Mouse (Mus musculus): Measurements from ENCODE around the gene Clpx.
"Not testable (repeated sequence)": the region's sequence is repeated elsewhere in the genome, so short reads cannot be mapped to it uniquely, and the experiment has no call there.

Clpx gene

DNA sequence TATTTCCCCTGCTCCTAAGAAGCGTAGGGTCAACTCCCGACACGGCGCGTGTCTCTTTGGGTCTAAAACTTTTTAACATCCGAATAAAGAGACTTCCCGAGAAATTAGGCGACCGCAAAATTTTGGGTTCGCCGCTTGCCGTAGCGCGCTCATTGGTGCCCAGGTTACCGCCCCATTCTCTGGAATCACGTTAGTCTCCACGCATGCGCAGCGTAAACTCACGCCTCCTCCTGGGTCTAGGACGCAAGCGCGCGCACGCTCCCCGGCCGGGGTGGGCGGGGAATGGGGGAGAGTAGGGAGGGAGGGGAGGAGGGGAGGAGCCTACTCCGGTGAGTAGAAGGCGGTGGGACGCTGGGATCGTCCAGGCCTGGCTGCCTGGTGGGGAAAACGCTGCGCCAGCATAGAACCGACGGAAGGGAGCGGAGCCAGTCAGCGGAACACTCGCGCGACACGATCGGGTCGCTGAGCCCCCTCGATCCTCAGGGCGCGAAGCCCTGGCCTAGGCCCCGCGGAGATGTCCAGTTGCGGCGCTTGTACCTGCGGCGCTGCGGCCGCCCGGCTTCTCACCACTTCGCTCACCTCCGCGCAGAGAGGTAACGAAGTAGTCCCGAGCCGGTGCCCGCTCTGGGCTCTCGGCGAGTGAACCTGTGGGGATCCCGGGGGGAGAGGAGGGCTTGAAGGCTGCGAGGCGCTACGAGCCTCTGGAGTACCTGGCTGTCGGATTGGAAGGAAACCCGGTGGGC is at the start of gene Clpx:
Gene Clpx (plus strand): TSS at position 288 of the 743 bp plus-strand sequence.
- ATAC-seq (ENCODE audit: insufficient number of reproducible peaks, low FRiP score, low TSS enrichment), result peak; percentile 86

DNA sequence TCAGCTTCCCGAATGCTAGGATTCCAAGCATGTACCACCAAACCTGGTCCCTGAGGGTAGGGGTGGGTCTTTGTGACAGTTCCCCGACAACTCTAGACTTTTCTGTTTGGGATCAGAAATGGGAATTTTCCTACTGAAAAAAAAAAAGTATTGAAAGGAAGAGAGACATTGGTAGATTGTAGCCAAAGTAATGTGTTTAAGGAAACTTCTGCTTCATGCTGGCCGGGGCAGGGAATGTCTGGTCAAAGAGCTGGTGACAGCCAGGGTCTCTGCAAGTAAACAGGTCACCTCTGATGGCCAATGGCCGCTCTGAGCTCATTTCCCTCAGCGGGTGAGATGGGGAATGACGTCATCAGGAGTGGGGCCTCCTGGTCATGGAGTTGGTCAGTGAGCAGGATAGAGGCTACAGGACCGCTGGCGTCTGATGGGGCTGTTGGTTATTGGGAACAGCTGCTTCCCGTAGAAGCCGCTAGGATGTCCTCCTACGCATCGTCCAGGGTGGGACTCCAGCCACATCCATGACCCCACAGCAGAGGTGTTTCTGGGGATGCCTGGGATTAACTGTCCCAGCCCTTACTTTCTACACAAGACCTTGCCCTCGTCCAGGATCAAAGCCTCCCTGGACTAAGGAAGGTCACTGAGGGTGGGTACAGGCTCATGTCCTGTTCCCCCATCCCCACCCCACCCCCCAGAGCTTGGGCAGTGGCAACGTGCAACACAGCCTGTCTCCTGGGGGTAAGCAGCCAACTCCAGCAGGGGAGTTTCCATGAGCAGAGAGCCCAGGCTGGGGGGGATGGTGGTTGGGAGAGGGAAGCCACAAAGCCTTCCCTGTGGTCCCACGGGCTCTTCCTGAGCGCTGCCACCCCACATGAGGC is 46.3 kb upstream of the Clpx start:
- no peak for ATAC-seq (ENCODE audit: insufficient number of reproducible peaks, low FRiP score, low TSS enrichment)

DNA sequence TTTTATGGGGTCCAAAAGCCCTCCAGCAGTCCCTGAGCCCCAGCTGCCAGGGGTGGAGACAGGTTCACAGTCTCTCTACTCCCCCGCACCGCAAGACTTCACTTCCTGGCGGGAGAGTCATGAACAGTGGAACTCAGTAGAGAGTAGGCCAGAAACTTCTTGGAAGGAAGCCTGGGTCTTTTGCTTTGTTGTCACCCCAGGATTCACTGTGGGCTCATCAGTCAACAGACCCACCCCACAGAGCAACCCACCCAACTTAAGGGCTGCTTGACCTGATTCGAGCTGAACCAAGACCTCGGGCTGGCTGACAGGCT is 45.7 kb upstream of the Clpx start:
- ATAC-seq (ENCODE audit: insufficient number of reproducible peaks, low FRiP score, low TSS enrichment), result no peak

DNA sequence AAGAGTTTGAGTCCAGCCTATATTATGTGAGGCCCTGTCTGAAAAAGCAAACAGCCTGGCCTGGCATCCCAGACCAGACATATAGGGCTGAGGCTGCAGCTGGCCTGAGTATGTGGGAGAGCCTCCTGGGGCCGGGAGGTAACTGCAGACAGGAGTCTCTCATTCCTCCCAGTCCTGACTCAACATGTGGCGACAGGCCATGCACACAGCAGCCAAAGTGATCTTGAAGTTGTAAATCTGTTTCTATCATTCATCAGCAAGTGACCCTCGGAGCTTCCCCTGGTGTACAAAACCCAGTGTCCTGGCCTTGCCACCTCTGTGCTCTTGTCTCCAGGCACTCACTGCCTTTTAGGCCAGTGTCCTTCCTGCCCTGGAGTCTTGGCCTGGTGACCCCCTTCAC is 42.0 kb upstream of the Clpx start:
- ATAC-seq (ENCODE audit: insufficient number of reproducible peaks, low FRiP score, low TSS enrichment), result no peak

DNA sequence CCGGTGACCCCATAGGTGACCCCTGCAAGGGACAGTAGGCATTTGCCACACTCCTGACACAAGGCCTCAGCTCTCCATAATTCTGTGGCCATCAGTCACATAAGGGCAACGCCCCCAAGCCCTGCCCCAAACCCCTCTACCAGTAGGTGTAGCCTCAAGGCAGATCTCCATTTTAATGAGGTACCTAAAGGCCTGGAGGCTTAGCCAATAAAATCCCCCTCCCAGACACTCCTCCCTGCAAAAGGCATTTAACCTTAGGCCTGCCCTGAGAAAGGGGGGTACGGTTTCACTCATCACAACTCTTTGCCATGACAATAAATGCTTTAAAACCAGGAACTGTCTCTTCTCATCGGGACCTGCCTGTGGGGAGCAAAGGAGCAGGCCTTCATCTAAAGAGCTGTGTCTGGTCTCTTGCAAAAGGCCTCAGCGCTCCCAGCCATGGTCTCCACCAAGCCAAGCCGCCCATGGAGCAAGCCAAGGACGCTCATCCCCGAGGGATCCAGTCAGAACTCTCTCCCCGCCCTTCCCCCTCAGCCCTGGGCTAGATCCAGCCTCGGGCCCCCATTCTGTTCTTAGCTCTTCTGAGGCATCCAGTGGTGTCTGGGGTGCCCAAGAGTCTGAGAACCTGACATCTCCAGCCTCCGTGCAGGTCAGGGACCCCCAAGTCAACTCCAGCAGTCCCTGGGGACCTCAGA is 38.0 kb upstream of the Clpx start:
- ATAC-seq (ENCODE audit: insufficient number of reproducible peaks, low FRiP score, low TSS enrichment), result no peak

DNA sequence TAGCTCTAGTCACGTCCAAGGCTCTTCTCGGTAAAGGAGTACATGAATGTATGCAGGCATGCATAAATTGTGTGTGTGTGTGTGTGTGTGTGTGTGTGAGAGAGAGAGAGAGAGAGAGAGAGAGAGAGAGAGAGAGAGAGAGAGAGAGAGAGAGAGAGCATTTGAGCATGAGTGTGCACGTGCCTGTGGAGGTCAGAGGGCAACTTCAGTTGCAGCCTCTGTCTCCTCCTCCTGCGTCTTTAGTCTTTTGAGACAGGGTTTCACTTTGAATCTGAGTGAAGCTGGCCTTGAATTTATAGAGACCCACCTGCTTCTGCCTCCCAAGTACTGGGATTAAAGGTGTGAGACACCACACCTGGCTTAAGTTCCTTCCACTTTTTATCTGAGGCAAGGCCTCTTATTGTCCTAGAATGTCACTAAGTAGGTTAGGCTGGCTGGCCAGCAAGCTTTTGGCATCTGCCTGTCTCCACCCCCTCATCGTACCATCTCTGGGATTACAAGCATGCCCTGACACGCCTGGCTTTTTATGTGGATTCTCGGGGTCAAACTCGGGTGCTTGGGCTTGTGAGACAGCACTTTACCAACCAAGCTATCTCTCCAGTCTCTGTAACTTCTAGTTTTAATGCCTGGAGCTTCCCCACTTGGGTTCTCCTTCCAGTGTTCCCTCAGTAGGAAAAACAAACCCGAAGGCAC is 36.7 kb upstream of the Clpx start:
- ATAC-seq (ENCODE audit: insufficient number of reproducible peaks, low FRiP score, low TSS enrichment), result no peak

DNA sequence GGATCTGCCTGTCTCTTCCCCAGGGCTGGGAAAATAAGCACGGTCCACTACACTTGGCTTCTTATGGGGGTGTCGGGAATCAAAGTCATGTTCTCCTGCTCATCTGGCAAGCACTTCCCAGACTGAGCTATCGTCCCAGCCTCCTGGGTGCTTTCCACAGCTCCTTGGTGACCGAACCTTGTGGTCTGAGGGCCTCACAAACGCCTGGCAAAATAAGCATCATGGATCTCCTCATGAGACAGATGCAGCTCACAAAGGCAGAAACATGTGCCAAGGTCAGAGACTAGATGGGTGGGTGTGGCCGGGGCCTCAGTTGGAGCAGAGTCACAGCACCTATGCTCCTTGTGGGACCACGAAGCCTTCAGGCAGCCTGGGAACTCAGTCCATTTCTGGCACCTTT is 34.7 kb upstream of the Clpx start:
- ATAC-seq (ENCODE audit: insufficient number of reproducible peaks, low FRiP score, low TSS enrichment), result no peak

DNA sequence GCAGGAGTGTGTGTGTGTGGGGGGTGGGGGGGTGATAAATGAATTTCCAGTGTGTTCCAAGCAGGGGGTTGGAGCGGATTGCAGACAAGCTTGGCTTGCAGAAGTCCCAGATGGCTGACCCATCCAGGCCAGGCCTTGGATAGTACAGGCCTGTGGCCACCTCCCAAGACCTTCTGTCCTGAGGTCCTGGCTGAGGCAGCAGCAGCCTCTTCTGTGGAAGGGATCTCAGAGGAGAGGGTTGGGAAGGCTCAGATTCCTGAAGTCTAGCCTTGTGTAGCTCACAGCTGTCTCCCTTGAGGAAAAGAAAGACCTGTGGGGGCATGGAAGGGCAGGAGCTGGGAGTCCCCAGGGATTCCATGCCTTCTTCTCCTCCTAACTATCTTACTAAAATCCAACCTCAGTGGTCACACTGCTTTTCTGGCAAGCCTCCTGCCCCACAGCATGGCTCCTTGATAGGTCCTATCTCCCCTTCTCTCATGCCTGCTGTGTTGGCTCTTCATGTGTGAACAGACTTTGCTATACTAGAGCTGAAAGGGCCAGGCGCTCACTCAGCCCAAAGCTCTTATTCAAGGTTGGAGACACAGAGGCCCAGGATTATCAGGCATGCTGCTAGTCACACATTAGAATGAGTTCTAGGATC is 32.3 kb upstream of the Clpx start:
- peak; percentile 90 for ATAC-seq (ENCODE audit: insufficient number of reproducible peaks, low FRiP score, low TSS enrichment)

DNA sequence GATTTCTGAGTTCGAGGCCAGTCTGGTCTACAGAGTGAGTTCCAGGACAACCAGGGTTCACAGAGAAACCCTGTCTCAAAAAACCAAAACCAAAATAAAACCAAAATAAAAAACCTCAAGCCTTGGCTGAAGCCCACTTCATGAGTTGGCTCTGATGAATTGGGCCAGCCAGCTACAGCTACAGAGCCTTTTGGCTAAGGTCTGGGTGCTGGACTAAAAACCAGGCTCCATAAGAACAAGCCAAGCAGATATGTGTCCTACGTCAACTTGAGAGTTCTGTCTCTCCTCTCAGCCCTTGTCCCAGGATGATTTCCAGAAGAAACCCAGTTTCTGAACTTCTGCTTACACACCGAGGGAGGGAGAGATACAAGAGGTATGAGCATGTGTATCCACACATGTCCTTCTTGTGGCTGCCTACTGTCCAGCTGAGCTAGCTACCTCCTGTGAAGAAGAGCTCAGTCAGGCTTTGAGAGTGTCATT is 31.4 kb upstream of the Clpx start:
- ATAC-seq (ENCODE audit: insufficient number of reproducible peaks, low FRiP score, low TSS enrichment), result no peak

DNA sequence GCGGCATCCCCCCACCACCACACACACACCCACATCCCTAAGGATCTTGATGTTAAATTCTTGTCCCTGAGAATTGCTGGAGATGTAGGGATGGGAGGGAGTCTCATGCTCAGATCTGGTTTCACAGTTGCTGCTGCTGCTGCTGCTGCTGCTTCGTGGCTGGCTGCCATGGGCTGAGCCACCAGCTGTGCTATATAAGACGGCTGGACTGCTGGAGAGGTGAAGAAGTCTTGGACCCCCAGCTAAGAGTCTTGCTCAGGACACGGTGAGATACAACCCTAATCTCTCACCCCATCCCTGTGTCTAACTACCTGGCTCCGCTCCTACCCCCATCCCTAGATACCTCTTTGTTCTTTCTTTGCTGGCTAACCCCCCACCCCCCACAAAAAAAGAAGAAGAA is 29.1 kb upstream of the Clpx start, which contains the start of gene Cilp:
Gene Cilp (plus strand): TSS at position 222 of the 400 bp plus-strand sequence.
- ATAC-seq (ENCODE audit: insufficient number of reproducible peaks, low FRiP score, low TSS enrichment), result no peak

DNA sequence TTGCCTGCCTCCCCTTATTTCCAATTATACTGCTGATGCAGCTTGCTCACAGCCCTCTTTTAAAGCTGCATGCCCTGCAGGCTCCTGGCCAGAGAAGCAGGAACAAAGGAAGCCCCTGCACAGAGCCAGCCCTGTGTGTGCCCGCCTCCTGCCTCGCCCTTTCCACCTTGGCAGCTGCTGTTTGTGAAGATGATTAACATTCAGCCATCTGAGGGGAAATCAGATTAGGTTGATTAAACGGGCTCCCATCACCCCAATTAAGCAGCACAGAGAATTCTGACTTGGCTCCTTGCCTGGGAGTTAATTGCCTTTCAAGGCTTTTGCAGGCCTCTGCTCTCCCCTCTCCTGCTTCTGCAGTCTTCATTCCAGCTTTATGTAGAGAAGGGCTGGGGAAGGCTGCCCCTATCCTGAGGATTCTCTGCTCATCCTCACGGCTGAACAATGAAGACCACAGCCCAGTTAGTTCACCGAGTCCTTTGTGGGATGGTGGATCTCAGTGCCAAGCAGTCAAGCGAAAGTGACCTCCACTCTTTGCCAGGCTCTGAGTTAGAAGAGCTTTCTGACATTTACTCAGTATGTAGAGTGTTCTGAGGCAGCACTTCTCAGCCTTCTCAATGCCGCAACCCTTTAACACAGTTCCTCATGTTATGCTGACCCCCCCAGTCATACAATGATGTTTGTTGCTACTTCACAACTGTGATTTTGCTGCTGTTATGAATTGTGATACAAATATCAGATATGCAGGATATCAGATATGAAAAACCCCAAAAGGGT is 26.1 kb upstream of the Clpx start:
- no peak for ATAC-seq (ENCODE audit: insufficient number of reproducible peaks, low FRiP score, low TSS enrichment)

DNA sequence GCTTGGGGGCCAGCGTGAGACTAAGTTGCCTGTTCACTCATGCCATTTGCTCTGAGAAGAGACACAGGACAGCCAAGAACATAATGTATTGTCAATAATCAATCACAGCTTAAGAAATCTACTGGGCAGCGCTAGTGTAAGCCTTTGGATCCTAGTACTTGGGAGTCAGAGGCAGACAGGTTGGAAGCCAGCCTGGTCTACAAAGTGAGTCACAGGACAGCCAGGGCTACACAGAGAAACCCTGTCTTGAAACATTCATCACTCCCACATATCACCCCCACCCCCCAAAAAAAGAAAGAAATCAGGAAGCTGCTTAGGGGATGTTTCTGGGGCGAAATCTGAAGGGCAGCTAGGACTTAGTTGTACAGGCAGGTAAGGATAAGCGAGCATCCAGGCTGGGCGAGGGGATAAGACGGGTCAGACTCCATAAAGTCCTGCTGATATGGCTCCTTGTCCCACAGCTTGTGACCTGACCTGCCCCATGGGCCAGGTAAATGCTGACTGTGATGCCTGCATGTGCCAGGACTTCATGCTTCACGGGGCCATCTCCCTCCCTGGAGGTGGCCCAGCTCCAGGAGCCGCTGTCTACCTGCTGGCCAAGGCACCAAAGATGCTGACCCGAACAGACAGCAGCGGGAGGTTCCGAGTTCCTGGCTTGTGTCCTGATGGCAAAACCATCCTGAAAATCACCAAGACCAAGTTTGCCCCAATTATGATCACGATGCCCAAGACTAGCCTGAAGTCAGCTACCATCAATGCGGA is 20.8 kb upstream of the Clpx start:
- no peak for ATAC-seq (ENCODE audit: insufficient number of reproducible peaks, low FRiP score, low TSS enrichment)

DNA sequence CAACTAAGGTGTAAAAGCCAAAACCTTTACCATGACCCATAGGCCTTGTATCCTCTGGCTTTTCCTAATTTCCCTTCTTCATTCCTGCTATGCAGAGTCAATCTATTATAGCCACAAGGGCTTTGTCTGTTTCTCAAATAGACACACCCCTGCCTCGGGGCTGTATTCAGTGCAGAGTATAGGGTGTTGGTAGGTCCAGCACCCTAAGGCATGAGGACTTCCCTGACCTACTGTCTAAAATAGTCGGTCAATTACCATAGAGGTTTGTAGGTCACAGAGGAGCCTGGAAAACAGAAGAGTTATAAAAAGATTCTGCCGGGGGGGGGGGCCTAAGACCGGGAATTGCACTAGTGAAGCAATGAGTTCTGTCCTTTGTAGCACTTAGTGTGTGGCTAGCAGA is 20.2 kb upstream of the Clpx start:
- no peak for ATAC-seq (ENCODE audit: insufficient number of reproducible peaks, low FRiP score, low TSS enrichment)

DNA sequence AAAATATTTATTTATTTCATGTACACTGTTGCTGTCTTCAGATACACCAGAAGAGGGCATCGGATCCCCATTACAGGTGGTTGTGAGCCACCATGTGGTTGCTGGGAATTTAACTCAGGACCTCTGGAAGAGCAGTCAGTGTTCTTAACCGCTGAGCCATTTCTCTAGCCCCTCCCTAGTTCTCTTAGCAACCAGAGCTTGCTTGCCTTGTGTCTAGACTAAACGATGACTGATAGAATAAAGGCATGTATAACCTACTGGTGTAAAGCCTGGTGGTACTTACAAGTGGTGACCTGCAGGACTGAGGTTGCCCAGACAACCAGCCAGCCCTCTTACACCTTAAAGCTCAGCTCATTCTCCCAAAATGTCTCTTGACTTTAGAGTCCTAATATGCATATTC is 19.2 kb upstream of the Clpx start:
- ATAC-seq (ENCODE audit: insufficient number of reproducible peaks, low FRiP score, low TSS enrichment), result not testable (repeated sequence)

DNA sequence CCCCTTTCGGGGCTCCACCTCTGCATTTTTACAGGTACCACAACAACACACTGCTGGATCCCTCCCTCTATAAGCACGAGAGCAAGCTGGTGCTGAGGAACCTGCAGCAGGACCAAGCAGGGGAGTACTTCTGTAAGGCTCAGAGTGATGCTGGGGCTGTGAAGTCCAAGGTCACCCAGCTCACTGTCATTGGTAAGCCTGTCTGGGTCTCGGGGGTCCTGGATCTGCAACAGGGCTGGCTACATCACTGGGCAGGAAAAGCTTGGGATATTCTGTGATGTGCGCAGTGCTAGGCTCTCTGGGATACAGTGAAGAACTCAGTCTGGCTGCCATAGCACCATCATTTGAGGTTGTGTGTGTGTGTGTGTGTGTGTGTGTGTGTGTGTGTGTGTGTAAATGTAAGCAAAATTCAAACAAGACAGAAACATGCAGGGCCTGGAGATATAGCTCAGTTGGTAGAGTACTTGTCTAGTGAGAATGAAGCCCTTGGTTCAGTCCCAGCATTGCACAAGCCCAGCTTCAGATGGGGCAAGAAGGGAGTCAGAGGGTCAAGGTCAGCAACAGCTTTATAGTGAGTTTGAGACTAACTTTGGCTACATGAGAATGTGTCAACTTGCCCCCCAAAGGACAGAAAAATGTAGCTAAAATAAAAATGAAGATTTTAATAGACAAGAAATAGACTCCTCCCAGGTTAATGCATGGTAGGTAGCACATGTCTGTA is 18.1 kb upstream of the Clpx start:
- no peak for ATAC-seq (ENCODE audit: insufficient number of reproducible peaks, low FRiP score, low TSS enrichment)

DNA sequence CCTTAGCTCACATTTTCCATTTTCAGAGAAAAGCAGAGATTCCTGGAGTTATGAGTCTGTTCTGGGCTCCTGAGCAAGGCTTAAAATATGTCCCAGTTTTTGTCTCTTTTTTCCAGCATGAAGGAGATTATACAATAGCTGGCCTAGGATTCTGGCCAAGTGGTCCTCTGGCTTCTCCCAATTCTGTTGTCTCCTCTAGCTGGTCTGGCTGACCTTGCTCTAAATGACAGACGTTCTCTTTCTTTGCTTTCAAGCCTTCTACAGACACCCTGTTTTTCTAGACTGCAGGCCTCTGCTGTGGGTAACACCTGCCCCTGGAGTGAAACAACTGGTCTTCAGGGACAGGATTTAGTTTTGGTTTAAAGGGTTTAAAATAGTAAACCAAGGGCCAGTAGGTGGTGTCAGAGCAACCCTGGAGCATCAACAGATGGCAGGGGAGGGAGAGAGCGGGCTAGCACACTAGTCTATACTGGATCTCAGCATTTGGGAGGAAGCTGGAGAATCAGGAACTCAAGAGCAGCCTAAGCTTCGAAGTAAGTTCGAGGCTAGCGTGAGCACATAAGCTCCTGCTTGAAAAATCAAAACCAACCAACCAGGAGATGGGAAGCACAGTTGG is 12.4 kb upstream of the Clpx start:
- peak; percentile 56; the same call in 1 of the 2 replicates for ATAC-seq (ENCODE audit: insufficient number of reproducible peaks, low FRiP score, low TSS enrichment)

DNA sequence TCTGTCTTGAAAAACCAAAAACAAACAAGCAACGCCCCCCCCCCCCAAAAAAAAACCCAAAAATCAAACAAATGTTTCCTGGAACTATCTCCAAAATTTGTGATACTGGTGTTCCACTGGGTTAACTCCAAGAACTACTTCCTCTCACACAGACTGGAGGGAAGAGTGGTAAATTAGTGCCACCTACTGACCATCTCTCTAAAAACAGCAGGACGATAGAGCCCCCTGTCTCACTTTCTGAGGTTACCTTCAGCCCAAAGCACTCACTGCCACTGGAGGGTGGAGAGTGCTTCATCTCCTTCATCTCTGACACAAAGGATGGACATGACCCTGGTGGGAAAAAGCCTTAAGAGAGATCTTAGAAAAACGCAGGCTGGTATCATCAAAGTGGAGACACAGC is 10.8 kb upstream of the Clpx start:
- ATAC-seq (ENCODE audit: insufficient number of reproducible peaks, low FRiP score, low TSS enrichment), result no peak

Measured in cerebellum, adult (tissue).